Mouse (Mus musculus): ENCODE data around the gene Fam196b.

DNA sequence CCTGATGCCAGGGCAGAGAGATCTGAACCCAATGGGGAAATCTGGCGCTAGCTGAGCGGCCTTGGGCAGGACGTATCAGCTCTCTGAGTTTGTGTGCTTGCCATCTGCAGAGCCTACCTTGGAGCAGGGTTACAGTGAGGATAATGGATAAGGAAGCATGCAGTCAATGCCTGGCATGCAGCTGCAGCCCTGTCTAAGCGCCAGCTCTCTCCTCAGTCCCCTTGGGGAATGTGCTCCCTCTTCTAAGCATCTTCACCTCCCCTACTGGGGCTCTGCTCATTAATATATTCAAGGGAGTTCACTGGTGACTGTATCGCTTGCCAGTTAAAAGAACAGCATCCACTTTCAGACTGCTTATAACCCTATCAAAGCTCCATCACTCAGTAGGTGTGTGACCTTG lies 29.7 kb downstream of the Fam196b start:
- TF ChIP-seq ZNF384 (IDR thresholded peaks at IDR 0.05; ENCODE audit: low read depth, low read length) (no peak), CHD2 (IDR thresholded peaks at IDR 0.05; ENCODE audit: low read depth, low read length) (no peak), MAFK (IDR thresholded peaks at IDR 0.05; ENCODE audit: insufficient read depth, low read depth, low read length) (no peak)

Data from ES-E14 (cell line).